Mouse (Mus musculus): ENCODE data around the gene Uba52. TPM values are rescaled to one million over a fixed set of nuclear protein-coding genes. Genes with fewer than 3 reads are reported as not detected.

Gene Uba52
- total RNA-seq, 2 experiments from 2014 or later = 1,469 to 1,509 TPM

- intact Hi-C loops (cut with DNase I) = loop anchor here (5.0 kb wide), 1 partner anchor 81 kb away; no protein-coding TSS in a partner anchor
- peak; percentile 94 to 97 for DNase-seq
These were observed 4.1 kb downstream of the Uba52 start, which contains the start of gene Rex1bd for GRCm38 (mm10) chr8:70506328-70507026. Gene Rex1bd (minus strand): TSS chr8:70506752.

- no peak for DNase-seq
- intact Hi-C loops (cut with DNase I) = loop anchor here (5.0 kb wide), 1 partner anchor 81 kb away; no protein-coding TSS in a partner anchor
These were observed 4.8 kb downstream of the Uba52 start for GRCm38 (mm10) chr8:70505698-70506327.

- intact Hi-C loops (cut with DNase I) = loop anchor here (5.0 kb wide), 2 partner anchors 53 to 82 kb away; no protein-coding TSS in a partner anchor
These were observed 5.8 kb downstream of the Uba52 start for GRCm38 (mm10) chr8:70504851-70505250.

GRCm38 (mm10) chr8:70504291-70504716 lies 6.3 kb downstream of the Uba52 start:
- intact Hi-C loops (cut with DNase I) = loop anchor here (5.0 kb wide), 1 partner anchor 52 kb away; no protein-coding TSS in a partner anchor
- DNase-seq = peak; percentile 71 to 74

More at GRCm38 (mm10) chr8:70504851-70505250, 5.8 kb downstream of the Uba52 start:
- peak; percentile 80 for DNase-seq

DNA sequence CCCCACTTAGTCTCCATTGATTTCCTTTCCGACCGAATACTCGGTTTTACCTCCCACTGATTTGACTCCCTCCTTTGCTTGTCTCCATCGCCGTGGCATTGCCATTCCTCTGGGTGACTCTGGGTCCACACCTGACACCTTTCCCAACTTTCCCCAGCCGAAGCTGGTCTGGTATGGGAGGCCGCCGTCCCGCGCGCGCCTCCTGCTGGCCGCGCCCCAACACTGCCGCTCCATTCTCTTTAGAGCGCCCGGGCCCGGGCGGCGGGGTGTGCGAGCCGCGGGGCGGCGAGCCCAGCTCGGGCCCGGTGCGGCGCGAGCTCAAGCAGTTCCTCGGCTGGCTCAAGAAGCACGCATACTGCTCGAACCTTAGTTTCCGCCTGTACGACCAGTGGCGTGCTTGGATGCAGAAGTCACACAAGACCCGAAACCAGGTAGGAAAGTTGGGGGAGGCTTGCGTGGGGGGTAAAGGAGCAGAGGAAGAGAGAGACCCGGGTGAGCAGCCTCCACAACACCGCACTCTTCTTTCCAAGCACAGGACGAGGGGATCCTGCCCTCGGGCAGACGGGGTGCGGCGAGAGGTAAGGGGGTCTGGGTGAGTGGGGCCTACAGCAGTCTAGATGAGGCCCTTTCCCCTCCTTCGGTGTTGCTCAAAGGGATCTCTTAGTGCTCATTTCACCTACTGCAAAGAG lies 7.4 kb downstream of the Uba52 start:
- DNase-seq = peak; percentile 75 to 76
- intact Hi-C loops (cut with DNase I) = loop anchor here (1.0 to 5.0 kb wide), 3 partner anchors 51 to 120 kb away; no protein-coding TSS in a partner anchor

DNA sequence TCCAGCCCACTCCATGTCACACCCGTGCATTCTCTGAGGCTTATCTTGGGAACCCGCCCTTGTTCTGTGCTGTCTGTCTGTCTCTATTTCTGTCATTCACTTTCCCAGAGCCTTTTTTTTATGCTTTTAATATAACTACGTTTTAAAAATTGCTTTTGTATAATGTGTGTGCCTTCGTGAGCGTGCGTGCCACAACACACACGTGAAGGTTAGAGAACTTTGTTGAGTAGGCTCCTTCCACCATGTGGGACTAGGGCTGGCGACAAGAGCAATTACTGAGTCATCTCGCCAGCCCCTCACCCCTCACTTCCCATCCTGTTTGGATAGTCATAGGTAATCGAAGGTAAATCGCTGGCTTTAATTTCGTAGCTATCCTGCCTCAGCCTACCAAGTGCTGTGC lies 8.1 kb downstream of the Uba52 start:
- intact Hi-C loops (cut with DNase I) = loop anchor here (2.0 to 5.0 kb wide), 2 partner anchors 50 to 88 kb away; no protein-coding TSS in a partner anchor
- DNase-seq = no peak

GRCm38 (mm10) chr8:70501820-70502529 lies 8.6 kb downstream of the Uba52 start:
- intact Hi-C loops (cut with DNase I) = loop anchor here (2.0 to 5.0 kb wide), 2 partner anchors 50 to 87 kb away; no protein-coding TSS in a partner anchor
- no peak for DNase-seq

- DNase-seq = no peak
- intact Hi-C loops (cut with DNase I) = loop anchor here (5.0 kb wide), 1 partner anchor 48 kb away; no protein-coding TSS in a partner anchor
These were observed 10.0 kb downstream of the Uba52 start for GRCm38 (mm10) chr8:70500386-70501301.

DNA sequence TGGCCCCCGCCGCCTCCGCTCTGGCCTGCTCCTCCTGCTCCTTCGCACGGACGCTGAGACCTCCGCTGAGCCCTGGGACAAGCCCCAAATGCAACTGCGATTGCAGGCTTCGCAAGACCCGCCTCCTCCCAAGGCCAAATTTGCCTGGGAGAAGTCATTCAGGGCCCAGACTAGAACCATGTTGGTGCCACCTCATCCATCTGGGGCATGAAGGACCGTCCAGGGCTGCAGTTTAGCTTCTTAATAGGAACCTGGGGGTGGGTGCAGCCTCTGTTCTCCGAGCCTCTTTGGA lies 14.9 kb downstream of the Uba52 start:
- intact Hi-C loops (cut with DNase I) = no loop called here
- no peak for DNase-seq

- no peak for DNase-seq
- intact Hi-C loops (cut with DNase I) = no loop called here
These were observed 15.4 kb downstream of the Uba52 start for GRCm38 (mm10) chr8:70495001-70495770.

GRCm38 (mm10) chr8:70494416-70494945 lies 16.1 kb downstream of the Uba52 start:
- intact Hi-C loops (cut with DNase I) = no loop called here
- no peak for DNase-seq

- intact Hi-C loops (cut with DNase I) = no loop called here
- DNase-seq = no peak
These were observed 16.7 kb downstream of the Uba52 start for GRCm38 (mm10) chr8:70493692-70494415.

DNA sequence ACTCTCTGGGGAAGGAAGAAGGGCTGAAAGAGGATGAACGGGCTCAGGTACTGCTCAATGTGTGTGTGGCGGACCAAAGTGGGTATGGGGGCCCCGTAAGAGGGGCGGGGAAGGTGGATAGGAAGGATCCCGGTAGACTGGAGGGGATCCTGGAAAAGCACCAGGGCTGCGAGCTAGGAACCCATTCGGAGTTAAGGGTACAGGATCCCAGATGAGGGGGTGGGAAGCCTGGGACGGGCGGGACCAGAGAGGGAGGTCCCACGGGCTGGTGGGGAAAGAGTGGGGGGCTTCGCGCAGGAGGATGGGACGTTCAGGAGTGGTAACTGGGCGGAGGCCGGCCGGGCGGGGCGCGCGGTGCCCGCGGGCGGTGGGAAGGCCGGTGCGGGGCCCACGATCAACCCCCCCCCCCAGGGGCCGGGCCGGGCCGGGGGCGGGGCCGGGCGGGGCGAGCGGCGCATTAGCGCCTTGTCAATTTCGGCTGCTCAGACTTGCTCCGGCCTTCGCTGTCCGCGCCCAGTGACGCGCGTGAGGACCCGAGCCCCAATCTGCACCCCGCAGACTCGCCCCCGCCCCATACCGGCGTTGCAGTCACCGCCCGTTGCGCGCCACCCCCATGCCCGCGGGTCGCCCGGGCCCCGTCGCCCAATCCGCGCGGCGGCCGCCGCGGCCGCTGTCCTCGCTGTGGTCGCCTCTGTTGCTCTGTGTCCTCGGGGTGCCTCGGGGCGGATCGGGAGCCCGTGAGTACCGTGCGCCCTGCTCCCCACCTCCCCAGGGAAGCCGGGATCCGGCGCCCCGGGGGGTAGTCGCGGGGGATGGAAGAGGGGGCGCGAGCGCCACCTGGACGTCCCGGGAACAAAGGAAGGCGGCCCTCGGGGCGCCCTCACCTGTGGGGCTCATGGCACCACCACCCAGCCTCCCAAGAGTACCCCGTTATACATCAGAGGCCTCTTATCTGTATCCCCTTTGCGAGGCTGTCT lies 17.6 kb downstream of the Uba52 start, which contains the start of gene Crlf1:
TSS of gene Crlf1 (plus strand) at position 495 of the 977 bp plus-strand sequence.
- intact Hi-C loops (cut with DNase I) = no loop called here
- no peak for DNase-seq

DNA sequence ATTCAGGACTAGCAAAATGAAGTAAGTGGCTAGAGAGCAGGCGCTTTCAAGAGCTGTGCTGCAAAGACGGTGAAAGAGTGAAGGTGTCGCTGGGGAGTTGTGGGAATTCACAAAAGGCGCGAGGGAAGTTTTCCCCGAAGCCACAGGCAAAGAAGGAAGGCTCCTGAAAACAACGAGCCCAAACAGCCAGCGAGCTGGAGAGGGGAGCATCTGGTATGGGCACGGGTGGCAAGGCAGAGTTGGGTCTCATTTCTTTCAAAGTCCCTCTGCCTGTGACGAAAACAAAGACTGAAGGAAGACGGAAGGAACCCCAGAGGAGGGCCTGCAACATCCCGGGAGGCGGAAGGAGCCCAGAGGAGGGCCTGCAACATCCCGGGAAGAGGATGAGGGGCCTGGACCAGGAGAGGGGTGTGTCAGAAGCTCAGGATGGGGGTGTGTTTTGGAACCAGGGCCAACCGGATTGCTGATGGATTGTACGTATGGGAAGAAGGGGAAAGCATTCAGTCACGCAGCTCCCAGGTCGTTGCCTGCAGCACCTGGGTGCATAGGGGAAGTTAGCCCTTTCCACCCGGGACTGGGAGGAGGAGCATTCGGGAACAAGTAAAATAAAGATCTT lies 19.6 kb downstream of the Uba52 start:
- no peak for DNase-seq
- intact Hi-C loops (cut with DNase I) = no loop called here

GRCm38 (mm10) chr8:70490061-70490879 lies 20.3 kb downstream of the Uba52 start:
- DNase-seq = no peak
- intact Hi-C loops (cut with DNase I) = no loop called here
